Mouse (Mus musculus) cerebellum, postnatal 4 days (tissue): ENCODE results near the gene Unc13a.

Source experiments
- DNase-seq, 2 experiments: peaks; one replicate each; pipeline ENCODE4 v3.0.0; 2022; ENCODE audit warnings: low spot score in 2 of 2, mixed read lengths in 1 of 2

Gene Unc13a

DNA sequence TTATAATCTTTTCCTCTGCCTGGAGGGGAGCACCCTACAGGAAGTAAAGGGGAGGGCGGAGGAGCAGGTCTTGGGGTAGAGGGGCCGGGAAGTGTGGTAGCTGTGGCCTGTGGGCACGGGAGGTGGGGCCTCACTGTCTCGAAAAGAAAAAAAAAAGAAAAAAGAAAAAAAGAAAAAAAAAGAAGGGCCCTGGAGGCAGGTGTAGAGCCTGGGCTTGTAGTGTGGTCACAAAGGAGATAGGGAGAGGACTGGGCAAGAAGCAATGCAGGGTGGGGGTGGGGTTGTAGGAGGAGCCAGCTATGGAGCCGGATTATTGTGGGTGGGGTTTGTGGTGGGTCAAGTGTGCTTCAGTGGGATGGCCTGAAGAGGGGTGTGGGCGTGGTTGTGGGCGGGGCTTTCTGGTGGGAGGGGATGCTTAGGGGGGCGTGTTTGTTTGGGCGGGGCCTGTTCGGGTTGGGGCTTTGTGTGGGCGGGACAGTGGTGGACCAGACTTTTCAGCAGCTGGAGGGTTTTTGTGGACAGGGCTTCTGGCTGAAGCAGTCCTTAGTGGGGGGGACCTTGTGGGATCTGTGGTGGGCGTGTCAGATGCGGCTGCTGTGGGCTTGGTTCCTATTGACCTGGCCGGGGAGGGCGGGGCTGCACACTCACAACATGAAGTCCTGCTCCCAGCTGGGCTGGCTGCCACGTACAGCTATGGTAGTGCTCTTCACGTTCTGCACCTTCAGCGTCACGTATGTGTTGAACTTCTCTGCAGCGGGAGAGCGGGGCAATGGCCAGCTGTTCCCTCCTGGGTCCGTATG, 6.0 kb downstream of the Unc13a start:
- no peak for DNase-seq

GRCm38 (mm10) chr8:71660325-71661120, 11.0 kb downstream of the Unc13a start:
- DNase-seq: peak; percentile 78 to 92

- peak in 1 of 2 experiments; percentile 44 for DNase-seq
Measured at GRCm38 (mm10) chr8:71659751-71660150, 11.8 kb downstream of the Unc13a start.

- DNase-seq: no peak
Measured at GRCm38 (mm10) chr8:71658515-71659049, 13.0 kb downstream of the Unc13a start.

DNA sequence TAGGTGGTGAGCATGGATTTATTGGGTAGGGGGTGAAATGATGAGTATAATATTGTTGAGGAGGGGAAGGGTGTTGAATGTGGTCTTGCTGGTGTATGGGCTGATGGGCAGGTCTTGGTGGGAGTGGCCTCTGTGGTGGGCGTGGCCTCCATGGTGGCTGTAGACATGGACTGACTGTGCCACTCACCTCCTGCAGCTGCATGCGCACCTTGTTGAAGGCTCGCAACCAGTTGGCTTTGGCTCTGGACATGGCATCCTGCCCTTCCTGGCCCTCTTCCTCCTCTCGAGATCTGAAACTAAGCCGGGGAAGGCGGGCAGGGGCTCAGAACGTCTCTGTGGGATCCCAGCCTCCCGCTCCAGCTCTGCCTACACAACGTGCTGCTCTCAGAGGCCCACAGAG, 13.7 kb downstream of the Unc13a start:
- DNase-seq: no peak

DNA sequence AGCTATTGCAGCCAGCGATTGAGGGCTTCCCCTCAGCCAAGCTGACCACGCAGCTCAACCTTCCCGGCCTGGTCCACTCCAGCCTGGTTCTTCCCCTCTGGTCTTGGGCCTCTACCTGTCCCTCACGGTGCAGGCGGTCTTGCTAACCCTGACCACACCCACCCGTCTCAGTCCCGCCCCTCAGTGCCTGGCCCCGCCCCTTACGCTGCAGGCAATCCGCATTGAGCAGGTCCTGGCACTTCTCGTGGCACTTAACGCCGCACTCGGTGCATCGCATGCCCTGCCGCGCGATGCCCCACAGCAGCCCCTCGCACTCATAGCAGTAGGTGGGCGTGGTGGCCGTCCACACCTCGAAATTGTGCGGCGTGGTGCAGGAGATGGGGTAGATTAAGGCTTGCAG, 17.0 kb downstream of the Unc13a start:
- no peak for DNase-seq

DNA sequence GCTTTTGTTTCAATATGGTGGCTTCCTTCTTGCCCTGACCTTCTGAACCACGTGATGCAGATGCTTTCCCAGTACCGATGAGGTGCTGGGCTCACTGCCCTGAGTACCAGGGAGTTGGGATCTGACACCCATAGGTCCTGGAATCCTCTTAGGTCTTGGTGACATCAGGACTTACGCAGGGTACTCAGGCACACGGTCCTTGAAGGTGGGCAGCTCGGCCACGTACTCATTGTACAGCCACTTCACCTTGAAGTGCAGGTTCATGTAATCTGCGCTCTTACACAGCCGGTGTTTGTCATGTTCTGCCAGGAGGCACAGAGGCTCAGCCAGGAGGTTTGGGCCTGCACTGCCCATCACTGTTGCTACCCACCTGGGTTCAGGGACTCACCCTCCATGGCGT, 26.0 kb downstream of the Unc13a start:
- no peak for DNase-seq

DNA sequence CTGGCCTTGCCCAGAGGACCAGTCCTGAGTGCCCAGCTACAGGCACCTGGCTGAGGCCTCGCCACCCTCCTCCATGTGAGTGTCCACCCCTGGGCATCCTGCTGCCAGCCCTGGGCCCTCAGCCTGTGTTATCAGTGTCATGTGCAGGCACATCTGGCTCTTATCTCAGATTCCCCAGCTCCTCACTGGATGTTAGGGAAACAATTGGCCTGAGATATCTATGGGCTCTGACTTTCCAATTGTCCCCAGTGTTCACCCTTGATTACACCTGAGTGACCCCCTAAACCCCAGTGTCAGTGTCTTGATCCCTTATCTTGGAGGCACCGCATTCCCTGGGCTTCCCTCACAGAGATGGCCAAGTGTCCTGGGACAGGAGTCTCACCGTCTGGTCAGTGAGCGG, 32.2 kb downstream of the Unc13a start:
- no peak for DNase-seq

DNA sequence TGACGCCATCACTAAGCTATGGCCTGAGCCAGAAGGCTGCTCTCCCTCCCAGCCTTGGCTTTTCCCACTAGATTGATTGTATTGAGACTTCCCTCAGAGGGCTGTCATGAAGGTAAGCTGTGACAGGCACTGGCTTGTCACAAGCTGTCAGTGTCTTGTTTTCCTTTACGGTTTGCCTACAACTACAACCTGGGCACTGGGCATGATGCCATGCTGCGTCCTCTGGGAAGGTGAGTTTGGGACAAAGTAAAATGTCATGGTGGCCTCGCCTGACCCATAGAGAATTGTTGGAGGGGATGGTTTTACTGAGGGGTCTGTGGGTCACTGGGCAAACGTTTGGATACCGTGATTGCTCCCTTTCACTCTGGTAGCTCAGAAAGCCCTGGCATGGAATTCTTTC, 33.2 kb downstream of the Unc13a start:
- DNase-seq: no peak

GRCm38 (mm10) chr8:71637149-71638095, 34.1 kb downstream of the Unc13a start:
- no peak for DNase-seq

DNA sequence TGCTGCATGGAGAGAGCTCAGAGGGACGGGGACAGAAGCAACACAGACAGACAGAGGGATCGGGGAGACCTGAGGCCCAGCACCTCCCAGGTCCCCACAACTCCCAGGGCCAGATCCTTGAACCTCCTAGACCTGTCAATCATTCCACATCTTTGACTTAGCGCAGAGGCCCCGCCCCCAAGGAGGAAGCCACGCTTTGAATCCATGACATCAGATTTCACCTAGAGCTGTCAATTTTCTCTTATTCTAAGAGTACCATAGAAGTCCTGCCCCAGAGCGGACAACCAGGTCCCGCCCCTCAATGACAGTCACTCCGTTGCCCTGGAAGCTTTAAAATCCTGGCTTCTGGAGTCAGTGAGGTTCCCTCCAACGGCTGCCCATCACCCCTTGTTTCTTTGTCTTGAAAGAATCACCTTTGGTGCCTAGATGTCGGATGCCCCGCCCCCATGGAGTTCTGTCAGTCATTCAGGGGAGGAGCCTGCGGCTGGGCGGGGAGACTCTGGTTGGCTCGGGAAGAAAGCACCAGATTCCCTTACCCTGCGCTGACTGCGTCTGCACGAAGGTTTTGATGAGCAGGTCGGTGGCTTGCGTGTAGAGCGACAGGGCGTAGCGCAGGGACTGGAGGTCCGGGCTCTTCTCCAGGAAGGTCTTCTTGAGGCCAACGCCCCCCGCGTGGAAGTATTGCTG, 37.4 kb downstream of the Unc13a start:
- DNase-seq: peak in 1 of 2 experiments; percentile 45

GRCm38 (mm10) chr8:71633164-71633563, 38.4 kb downstream of the Unc13a start:
- peak in 1 of 2 experiments; percentile 42 for DNase-seq

DNA sequence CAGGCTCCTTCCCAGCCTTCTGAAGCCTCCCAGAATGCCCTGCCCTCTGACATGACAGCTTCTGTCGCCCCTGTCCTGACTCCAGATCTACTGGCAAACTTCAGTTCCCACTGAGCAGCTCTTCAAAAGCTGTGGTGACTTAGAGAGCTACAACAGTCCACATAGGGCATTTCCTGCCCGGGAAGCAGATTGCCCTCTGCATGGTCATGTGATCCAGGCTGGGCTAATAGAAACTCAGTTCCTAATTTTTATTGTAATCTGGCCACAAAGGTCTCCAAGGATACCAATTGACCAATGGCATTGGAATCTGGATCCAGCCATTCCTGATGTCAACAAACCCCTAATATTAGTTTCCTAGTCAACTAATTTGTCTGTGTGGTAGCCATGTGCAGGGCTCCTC, 39.7 kb downstream of the Unc13a start:
- DNase-seq: no peak

- no peak for DNase-seq
Measured at GRCm38 (mm10) chr8:71630761-71631160, 40.8 kb downstream of the Unc13a start.

- DNase-seq: peak in 1 of 2 experiments; percentile 40
Measured at GRCm38 (mm10) chr8:71629781-71630212, 41.8 kb downstream of the Unc13a start.

DNA sequence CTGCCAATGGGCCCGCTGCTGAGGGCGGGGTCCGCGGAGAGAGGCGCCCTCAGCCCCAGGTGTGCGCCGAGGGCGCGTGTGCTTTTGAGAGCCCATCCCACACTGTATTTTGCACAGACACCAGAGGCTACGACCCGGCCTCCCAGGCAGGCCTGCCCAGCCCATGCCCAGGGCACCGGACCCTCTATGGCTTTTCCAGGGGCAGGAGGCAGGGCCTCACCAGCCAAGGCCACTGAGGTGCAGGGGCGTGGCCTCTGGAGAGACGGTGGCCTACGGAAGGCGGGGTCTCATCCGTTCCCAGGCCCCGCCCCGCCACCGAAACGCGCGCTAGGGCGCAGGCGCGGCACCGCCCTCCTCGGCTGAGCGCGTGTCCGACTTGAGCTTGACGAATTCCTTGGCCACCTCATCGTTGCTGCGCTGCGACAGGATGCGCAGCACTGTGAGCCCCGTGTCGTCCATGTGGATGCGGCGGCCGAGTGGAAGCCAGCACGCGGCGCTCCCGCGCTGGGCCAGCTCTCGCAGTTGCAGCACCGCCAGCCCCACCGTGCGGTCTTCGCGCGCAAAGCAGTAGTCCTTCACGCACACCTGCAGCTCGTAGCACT, 42.4 kb downstream of the Unc13a start:
- DNase-seq: peak; percentile 87 to 94

DNA sequence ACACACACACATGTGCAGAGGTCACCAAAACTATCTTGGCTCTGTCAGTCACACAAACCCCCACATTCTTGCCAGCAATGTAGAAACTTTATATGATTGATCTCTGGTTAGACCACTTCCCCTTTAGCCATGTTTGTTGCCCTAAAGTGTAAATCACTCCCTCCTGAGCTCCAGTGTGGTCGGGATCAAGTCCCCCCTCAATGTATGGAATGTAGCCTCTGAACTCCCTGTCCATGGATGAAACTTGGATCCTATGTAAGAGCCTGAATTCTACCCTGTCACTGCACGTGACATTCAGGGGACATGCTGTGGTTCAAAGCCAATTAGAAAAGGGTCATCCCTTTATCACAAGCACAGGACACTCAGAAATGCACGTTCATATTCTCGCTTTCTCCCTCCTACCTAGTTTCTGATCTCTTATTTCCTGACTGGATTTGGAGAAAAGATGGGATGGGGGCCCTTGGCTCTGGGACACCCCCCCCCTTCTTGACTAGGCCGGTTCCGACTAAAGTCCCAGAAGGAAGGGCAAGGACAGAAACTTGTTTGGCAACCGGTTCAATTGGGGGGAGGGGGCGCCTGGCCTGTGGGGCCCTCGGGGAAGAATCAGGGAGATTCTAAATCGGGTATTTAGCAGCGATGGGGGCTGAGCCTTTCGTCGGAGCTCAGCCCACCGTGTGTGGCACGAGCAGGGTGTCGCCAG, 43.0 kb downstream of the Unc13a start:
- DNase-seq: no peak

DNA sequence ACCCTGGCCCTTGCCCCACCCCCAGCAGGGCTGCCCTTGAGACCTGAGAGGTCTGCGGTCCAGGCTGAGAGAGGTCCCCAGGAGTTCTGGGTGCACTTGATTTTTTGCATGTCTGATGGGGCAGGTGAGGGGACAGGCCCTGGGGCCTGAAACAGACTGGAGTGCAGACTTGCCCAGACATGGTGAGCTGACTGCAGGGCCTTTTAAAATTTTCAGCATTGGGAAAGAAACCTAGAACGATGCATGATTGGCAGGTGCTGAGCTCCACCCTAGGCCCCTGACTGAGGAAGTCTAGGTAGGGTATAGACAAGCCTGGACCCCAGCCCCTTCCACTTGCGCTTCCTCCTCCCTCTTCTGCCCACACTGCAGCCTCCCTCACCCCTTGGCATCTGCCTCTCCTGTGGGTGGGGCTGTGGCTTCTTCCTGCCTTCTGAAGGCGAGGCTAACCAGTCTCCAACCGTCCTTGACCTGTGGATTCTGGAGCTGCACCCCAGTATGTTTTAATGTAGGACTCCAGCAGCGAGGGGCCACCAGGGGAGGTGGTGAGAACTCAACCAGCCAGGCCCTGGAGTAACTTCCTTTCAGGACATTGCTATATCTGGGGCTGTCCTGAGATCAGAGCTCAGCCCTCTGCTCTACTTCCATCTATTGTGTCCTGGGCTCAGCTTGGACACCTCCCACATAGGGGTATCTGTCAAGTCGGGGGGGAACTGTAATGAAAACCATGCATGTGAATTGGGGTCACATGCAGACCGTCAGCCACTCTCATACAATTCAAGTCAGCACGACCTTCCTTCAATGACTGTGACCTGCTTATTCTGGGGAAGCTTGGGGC, 44.1 kb downstream of the Unc13a start:
- no peak for DNase-seq

- DNase-seq: no peak
Measured at GRCm38 (mm10) chr8:71626753-71627152, 44.8 kb downstream of the Unc13a start.
